Mouse (Mus musculus) hematopoietic stem cell, adult 5-6 weeks (primary cell): ENCODE measurements around the gene Ubxn11. TPM values are rescaled to one million over a fixed set of nuclear protein-coding genes. Genes with fewer than 3 reads are reported as not detected.
A peak's percentile ranks its signal among the peaks of the same experiment; 100 is the strongest.
"Not testable (repeated sequence)": the region's sequence is repeated elsewhere in the genome, so short reads cannot be mapped to it uniquely, and the experiment has no call there.

Experiments
- ATAC-seq, 2 experiments: fragments of 125-278 bp in 1 of 2; replicated peaks in 1 of 2; 2 replicates each; pipeline ENCODE4 v1.8.0; 2016 to 2017; ENCODE audit warnings: inconsistent platforms in 2 of 2, mild to moderate bottlenecking in 2 of 2, moderate number of reproducible peaks in 2 of 2, low read depth in 1 of 2, moderate TSS enrichment in 1 of 2; ENCODE audit not compliant: low FRiP score in 2 of 2, poor library complexity in 2 of 2, severe bottlenecking in 2 of 2, insufficient read depth in 1 of 2, low TSS enrichment in 1 of 2
- total RNA-seq: library from RNA; stranded (forward); fragments of 172-1452, 232-1000 nt; gene quantifications from 2 replicates; pipeline ENCODE4 v1.2.3, GENCODE M21; 2017

Ubxn11 gene
- total RNA-seq, 1 experiment from 2014 or later, result 4.2 TPM

DNA sequence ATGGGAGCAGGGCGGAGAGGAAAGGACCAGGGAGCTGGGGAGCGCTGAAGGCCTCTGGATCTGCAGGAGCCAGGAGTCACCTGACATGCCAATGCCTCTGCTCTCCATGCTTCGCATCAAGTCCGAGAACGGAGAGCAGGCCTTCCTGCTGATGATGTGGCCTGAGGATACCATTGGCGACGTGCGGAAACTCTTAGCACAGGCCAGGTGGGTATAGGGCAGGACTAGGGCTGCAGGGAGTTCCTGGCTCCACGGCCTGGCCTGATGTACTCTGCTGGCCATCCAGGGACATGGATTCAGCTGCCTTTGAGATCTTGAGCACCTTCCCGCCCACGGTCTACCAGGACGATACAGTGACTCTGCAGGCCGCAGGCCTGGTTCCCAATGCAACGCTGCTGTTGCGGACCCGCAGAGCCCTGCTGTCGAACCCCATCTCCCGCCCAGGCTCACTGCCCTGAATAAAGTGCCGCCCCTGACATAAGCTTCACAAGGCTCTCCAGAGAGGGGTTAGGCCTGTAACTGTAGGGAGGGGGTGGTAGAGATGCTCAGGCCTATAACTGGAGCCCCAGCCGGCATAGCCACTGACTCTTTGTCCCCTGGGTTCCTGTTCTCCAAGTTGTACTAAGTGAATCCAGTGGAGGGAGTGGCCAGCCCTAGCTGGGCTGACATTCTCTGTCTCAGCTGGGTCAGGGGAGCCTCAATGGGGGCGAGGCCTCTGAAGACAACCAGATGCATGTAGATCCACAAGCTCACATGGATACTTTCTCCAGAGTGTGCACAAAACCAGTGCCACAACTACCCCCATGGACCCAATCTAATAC lies 24.1 kb downstream of the Ubxn11 start:
- no peak for ATAC-seq

DNA sequence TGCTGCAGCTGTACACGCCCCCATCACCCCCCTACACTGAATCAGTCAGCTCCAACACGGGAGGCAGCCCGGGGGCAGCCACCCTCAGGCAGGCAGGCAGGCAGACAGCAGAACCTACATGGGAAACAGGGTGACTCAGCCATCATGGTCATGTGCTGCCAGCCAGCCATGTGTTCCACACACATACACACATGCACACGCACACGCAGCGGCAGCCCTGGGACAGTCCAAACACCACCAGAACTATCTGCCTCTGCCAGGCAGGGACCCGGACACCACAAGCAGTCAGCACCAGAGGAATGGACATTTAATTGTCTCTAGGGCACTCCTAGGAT lies 24.7 kb downstream of the Ubxn11 start:
- no peak for ATAC-seq

DNA sequence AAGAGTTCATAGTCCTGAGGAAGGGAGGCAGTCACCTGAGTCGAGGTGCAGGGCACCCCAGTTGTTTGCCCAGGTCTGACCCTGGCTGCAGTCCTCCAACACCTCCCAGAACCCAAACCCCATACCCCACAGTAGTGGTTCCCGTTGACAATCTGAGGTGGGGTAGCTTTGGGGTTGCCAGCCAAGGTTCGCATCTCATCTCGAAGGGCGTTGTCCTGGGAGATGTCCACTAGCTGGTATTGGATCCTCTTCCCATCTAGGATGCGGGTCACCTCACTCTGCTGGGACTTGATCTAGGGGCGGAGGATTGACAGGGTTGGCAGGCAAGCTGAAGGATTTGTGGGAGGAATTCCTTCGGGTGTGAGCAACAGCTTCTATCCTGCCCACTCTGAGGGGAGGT lies 25.4 kb downstream of the Ubxn11 start:
- no peak for ATAC-seq

DNA sequence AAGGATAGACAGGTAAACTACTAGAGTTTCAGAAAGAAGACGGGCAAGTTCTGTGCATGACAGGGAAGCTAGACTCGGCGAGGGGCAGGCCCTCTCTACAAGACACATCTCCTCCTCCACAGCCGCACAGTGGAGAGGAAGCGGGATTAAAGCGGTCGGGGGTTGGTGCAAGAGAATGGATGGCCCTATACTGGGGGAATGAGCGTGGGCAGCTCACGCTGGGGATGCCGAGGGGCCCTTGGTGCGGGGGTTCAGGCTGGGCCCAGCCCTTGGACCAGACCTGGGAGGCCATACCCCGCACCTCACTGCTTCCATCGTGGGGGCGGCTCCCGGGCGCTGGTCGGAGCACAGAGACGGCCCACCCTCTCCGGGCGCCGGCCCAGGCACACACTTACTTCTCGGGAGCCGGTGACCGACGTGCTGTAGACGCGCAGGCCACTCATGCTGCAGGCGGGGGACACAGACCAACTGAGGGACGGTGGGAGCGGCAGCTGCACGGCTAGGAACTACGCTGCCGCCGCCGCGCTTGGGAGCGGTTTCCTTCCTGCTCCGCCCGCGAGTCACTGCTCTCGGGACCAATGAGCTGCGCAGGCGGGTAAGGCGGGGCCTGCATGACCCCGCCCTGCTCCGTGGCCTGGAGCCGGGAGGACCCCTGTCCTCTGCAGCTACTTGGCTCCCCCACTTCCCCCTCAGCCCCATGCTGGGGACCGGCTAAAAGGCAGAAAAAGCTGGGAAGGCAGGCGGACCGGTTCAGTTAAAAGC lies 26.0 kb downstream of the Ubxn11 start, which contains the start of gene Sh3bgrl3:
Sh3bgrl3 (minus strand) TSS at position 569 of the 762 bp plus-strand sequence.
- ATAC-seq, result peak; percentile 66 to 72

DNA sequence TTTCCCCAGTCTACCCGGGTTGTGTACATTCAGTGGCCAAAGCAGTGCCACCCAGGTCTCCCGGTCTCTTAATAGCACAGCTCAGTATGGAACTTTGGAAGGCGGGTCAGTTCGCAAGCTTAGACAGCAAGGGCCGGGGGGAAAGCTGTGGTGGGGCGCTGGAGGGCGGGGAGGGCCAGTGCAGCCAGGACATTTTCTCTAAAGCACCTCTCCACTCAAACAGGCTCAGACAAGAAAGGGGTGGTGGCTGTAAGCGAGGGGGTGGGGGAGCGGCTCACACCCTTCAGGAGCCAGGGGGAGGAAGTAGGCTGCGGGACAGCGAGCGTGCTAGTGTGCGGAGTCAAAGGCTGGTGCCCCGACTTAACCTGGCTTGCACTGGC lies 26.6 kb downstream of the Ubxn11 start:
- ATAC-seq, result peak; percentile 20 to 33; a peak in 1 of 4 replicates

DNA sequence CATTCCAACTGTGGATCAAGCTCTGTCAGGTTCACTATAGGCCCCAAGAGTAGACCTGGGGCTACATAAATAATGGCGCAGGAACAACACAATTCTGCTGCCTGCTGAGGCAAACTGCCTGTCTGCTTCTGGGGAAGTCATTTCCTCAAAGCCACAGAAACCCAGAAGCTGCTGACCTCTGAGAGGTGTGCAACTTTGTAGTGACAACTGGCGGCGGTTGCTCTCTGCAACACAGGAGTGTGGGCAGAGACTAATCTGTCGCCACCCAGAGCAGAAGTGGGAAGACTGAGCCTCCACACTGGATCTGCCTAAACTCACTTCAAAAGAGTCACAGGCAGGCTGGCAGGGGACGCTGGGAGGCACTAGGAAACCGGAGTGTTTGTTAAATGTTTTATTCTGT lies 27.1 kb downstream of the Ubxn11 start:
- ATAC-seq, result peak; percentile 34 to 36; a peak in 2 of 4 replicates

DNA sequence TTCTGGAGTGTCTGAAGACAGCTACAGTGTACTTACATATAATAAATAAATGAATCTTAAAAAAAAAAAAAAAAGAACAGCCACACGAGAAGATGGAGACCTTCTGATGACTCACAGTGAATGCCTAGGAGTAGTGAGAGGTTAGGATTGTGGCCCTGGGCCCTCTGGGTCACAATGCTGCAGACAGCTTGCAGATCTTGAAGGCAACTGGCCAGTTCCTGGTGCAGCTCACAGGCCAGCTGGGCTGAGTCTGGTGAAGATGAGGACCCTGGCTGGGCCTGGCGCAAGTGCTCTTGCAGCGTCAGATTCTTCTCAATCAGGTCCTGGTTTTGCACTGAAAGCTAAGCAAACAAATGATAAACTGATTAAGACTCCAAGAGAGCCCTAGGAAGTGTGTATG lies 29.7 kb downstream of the Ubxn11 start:
- no peak for ATAC-seq

DNA sequence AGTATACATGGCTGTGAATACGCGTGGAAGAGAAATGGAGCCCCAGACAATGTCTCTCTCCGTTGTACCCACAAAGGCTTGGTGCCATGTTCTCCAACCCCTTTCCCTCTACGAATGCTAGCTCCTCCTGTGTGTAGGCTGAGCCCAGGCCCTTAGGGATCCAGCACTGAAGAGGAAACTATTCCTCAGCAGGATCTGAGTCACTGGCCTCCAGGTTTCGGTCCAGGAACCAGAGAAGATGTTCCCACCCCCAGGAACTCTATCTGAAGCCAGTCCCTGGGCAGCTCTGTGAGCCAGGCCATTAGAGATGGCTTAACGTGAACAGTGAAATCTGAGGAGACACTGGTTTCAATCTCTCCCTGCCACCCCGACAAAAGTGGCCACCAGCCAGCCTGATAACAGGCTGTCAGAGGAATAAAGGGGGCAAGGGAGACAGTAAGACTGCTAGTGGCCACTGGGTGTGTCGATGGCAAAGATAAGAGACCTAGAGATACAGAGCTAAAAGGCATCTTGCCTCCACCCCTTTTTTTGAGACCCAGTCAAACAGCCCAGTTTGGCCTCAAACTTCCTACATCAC lies 30.2 kb downstream of the Ubxn11 start:
- no peak for ATAC-seq

DNA sequence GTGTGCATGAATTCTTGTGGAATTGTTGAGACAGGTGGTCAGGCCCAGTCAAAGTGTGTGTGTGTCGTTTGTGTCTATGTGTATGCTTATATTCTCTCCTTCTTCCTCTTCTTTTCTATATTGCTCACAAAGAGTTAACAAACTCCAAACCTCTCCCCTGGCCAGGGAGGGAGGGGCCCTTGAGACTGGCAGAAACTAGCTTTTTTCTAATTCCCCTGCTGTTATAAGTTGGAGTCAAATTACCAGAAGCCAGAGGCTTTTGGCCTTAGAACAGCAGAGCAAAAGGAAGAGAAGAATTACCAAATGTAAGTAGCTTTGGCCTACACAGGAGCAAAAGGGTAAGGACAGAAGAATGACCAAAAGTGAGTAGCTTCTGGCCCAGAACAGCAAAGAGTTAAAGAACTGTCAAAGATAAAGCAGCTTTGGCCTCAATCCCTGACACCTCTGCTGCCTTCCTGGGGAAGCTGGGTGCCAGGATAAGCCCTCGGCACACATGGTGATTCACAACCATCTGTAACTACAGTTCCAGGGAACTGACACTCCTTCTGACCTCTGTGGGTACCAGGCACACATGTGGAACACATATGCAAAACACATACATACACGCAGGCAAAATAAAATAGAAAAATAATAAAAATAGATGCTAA lies 34.0 kb downstream of the Ubxn11 start:
- ATAC-seq, result no peak

DNA sequence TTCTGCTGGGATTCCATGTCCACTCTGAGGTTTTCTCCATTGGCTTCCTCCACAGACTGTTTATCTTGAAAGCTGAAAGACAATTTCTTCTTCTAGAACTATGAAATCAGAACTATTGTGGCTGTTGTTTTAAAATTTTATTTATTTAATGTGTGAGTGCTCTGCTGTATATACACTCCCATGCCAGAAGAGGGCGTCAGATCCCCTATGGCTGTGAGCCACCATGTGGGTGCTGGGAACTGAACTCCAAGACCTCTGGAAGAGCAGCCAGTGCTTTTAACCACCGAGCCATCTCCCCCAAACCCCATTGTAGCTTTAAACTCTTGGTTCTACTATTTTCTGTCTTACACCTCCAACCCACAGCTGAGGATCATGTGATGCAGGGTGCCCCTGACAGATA lies 36.5 kb downstream of the Ubxn11 start:
- no peak for ATAC-seq

DNA sequence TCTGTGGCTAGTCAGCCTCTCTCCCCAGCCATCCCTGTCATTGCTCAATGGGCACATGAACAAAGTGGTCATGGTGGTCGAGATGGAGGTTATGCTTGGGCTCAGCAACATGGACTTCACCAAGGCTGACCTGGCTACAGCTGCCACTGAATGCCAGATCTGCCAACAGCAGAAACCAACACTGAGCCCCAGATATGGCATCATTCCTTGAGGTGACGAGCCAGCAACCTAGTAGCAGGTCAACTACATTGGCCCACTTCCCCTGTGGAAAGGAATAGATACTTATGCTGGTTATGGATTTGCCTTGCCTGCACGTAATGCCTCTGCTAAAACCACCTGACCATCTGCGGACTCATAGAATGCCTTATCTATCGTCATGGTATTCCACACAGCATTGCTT lies 41.9 kb downstream of the Ubxn11 start:
- ATAC-seq, result not testable (repeated sequence)

DNA sequence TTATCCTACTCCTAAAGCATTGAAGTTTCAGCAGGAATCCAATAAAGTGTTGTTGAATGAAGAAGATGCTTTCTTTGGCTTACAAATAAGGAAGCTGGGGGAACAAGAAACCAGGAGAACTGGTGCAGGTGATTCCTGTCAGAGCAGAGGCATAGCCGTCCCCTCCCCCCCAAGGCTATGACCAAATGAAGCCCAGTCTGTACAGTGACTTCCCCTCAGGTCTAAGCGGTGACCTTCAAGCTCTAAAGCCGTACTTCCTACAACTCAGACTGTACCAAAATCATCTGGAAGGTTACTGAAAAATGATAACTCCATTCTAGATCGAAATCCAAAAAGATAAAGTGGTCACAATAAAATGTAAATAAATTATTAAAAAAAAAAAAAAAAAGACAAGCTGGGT lies 47.0 kb downstream of the Ubxn11 start:
- ATAC-seq, result no peak

DNA sequence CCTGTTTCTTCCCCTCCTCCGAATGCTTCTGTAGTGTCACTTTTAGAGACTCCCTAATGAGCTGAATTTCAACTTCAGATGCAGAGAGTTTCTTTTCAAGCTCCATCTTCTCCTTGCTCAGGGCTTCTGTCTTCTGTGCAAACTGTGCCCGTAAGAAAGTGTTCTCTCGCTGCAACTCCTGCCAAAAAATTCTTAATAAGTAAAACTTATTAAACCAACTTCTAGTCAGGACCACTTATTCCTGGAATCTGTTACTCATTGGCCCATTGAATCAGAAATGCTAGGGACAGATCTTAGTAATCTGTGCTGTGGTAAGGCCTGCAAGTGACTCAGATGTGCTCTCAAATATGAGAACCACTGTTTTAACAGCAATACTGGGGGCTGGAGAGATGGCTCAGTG lies 49.7 kb downstream of the Ubxn11 start:
- ATAC-seq, result no peak

DNA sequence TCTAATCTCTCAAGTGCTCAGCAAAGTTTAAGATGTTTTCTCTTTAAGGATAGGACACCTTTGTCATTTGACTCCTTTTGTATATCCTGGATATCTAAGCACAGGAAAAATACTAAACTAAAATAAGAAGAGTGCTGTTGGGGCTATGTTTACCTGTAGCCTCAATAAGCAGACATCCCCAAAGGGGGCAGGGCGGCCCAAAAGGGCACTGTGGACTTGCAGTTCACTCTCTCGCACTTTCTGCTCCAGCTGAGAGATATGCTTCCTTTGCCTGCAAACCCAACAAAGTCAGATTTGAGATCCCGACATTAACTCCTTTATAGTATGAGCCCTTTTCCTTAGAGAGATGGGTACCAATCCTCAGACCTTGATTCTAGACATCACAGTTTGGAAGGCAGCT lies 51.3 kb downstream of the Ubxn11 start:
- ATAC-seq, result no peak

DNA sequence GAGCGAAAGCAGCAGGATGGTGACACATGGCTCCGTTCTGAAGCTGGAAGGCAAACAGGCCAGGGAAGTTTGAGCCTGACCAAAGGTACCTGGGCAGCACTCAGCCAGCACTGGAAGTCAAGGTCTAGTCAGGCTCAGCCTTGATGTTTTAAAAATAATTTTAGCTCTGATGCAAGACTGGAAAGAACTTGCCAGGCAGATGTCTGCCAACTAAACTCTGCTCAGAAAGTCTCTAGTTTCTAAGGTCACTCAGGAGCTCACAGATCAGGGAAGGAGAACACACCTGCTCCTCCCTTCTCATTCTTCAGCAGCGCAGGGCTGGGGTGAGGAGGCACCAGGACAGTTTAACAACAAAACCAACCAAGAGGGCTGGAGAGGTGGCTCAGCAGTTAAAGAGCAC lies 52.0 kb downstream of the Ubxn11 start:
- ATAC-seq, result no peak

DNA sequence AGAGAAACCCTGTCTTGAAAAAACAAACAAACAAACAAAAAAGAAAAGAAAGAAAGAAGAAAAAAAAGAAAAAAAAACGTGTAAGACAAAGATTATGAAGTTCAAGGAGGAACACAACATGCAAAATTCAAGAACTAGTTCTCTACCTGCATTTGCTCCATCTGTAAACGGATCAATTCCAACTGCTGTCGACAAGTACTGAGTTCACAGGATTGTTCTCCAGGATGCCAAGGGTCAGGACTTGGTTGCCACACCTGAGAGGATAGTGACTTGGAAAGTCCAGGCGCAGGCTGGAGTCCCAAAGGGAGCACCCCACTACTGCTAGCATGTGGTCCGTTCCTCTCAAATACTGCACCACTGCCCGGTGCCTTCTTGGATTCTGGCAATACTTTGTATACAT lies 53.2 kb downstream of the Ubxn11 start:
- no peak for ATAC-seq

DNA sequence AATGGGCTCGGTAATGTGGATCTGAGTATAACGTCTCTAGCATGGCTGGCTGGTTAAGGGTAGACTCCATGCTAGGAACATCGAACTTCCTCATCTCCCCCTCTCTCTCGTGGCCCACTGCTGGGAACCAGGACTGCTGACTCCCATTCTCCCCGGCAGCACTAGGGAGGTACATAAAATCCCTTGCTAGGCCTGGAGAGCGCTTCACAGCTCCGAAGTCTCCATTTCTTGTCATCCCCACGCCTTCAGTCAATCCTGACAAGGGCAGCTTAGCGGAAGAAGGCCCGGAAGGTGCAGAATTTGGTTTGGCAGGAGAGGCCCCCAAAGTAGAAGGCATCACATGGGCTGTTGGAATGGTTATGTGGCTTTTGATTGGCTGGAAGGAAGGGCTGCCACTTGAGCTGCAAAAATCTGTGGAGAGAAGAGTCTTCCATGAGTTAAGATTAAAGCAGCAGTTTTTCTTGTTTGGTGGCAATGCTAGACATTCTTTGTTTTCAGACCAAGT lies 53.6 kb downstream of the Ubxn11 start:
- no peak for ATAC-seq

DNA sequence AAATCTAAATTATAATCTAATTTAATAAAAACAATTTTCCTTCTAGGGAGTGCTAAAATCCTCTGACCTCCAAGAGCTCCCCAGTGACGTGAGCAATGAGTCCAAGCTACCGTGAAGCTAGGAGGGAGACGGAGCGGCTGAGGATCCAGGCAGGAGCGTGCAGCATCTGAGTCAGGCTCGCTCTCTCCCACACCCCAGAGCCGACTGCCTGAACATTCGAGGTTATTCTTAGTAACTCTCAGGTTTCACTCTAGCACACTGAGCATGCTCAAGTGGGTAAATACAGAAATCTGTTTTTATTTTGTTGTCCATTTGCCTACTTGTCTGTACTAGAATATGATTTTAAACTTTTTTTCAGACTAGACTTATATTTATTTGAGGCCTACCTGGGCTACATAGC lies 54.4 kb downstream of the Ubxn11 start:
- ATAC-seq, result no peak
